Mouse (Mus musculus) left cerebral cortex, postnatal 25 days (tissue): ENCODE measurements around the gene Sdhb. TPM values are rescaled to one million over a fixed set of nuclear protein-coding genes. Genes with fewer than 3 reads are reported as not detected.

Experiments
- DNase-seq, 2 experiments: peaks; one replicate each; pipeline ENCODE4 v3.0.0; 2022; ENCODE audit warnings: low spot score in 2 of 2, mixed read lengths in 1 of 2
- intact Hi-C: fragments of 180-260 bp; cut with DNase I; formaldehyde crosslinking; loops from one replicate; pipeline ENCODE4 v1.15.1; 2025
- total RNA-seq, 2 experiments: library from RNA; stranded (reverse); gene quantifications; 2 replicates each; pipeline ENCODE4 v1.2.3; 2021

Sdhb gene
- total RNA-seq, 2 experiments from 2014 or later: 187 to 191 TPM

DNA sequence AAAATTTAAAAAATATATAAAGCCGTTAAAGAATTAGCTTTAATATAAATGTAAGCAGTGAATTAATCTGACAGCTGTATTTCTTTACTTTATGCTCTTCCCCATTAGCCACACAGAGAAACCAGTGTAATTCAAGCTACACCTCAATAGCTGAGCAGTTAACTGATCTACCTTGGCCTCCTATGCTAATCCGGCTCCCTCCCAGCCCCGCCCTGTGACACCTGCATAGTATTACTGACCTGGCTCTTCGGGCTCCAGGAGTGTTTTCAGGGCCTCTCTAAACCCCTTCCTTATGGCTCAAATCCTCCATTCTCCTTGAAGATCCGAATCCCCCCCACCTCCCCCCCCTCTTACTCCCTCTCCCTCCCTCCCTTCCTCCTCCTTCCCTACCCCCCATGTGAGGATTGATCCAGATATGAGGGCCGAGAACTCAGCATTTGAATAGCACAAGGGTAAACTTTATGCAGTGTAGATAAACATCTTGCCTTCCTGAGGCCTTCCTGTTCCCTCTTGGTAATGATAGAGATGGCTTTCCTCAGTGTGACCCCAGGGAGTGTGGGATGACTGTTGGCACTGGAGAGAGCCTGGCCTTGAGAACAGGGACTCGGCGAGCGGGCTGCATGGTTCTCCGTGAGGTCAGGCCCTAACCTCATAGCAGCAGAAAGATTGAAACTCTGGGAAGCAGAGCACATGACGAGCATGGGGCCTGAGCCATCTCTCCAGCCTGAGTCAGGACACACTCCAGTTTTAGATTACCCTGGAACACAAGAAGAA is 6.6 kb downstream of the Sdhb start:
- no peak for DNase-seq
- intact Hi-C loops: no loop called here

DNA sequence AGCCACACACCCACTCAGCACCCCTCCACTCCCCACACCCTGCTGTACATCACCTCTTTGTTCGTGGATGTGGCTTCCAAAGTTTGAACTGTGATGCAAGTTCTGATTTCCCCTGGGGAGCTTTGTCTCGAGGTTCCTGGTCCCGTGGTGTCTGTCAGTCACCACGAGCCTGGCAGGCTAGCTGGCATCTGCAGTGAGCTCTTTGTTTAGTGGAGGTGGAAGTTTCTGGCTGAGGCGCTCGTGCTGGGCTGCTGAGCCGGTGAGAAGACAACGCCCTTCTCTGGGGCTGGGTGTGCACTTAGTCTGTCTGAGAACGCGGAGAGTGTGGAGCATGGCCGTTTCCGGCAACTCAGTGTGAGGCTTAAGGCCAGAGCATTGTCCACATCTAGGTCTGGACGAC is 10.7 kb downstream of the Sdhb start:
- intact Hi-C loops: no loop called here
- peak in 1 of 2 experiments; percentile 46 for DNase-seq

- no peak for DNase-seq
- intact Hi-C loops: no loop called here
Measured at GRCm38 (mm10) chr4:140974408-140974807, 13.4 kb downstream of the Sdhb start.

GRCm38 (mm10) chr4:140975356-140975755 is 14.4 kb downstream of the Sdhb start:
- DNase-seq: no peak
- intact Hi-C loops: no loop called here

GRCm38 (mm10) chr4:140977278-140977677 is 16.3 kb downstream of the Sdhb start:
- intact Hi-C loops: no loop called here
- no peak for DNase-seq

- intact Hi-C loops: no loop called here
- no peak for DNase-seq
Measured at GRCm38 (mm10) chr4:140977886-140978692, 17.1 kb downstream of the Sdhb start.

DNA sequence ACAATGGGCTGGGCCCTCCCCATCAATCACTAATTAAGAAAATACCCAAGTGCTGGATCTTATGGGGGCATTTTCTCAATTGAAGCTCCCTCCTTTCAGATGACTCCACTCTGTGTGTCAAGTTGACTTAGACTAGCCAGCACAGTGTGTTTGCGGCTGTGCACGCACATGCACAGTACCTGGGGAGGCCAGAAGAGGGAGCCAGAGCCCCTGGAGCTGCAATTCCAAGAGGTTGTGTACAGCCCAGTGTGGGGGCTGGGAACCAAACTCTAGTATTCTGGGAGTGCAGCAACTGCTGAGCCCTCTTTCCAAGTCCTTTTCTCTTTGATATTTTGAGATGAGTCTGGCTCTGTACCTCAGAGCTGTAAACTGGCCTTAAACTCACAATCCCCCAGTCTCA is 20.6 kb downstream of the Sdhb start:
- no peak for DNase-seq
- intact Hi-C loops: loop anchor here (5.0 kb wide), 1 partner anchor 51 kb away; no protein-coding TSS in a partner anchor

- DNase-seq: no peak
- intact Hi-C loops: loop anchor here (5.0 kb wide), 1 partner anchor 49 kb away; no protein-coding TSS in a partner anchor
Measured at GRCm38 (mm10) chr4:140982808-140983207, 21.8 kb downstream of the Sdhb start.

- intact Hi-C loops: loop anchor here (5.0 kb wide), 1 partner anchor 49 kb away; no protein-coding TSS in a partner anchor
- peak; percentile 41 to 68 for DNase-seq
Measured at GRCm38 (mm10) chr4:140983442-140983841, 22.4 kb downstream of the Sdhb start.

- intact Hi-C loops: loop anchor here (5.0 kb wide), 1 partner anchor 48 kb away; no protein-coding TSS in a partner anchor
- DNase-seq: no peak
Measured at GRCm38 (mm10) chr4:140984544-140984943, 23.5 kb downstream of the Sdhb start.

GRCm38 (mm10) chr4:140986024-140986710 is 25.2 kb downstream of the Sdhb start:
- intact Hi-C loops: no loop called here
- DNase-seq: no peak

DNA sequence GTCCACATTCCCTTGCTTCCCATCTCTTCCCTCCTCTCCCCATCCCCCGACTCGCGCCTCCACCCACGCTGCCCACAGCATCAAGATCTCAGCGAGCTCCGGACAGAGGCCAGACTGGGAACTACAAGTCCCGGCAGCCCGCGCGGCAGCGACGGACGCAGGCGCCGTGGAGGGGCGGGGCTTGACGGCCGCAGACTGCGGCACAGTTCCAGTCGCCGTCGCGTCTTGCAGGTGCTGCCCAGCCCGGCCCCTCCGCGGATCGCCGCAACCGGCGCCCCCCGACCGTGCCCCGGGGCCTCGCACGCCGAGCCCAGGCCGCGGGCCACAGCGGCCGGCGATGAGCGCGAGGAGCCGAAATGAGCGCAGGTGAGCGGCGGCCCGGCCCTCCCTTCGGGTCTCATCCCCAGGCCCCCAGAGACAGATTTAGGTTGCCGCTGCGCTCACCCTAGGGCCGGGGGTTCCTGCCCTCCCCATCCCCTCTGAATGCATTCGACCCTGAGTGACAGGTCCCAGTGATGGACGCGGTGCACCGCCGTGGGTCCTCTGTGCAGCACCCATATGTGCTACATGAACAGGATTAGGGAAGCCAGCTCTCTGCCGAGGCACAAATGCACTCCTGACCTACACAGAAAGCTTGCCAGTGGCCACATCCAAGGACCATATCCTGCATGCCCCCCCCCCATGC is 25.9 kb downstream of the Sdhb start, which contains the start of gene Atp13a2:
Gene Atp13a2, plus strand, starts transcription at position 163 of the 685 bp plus-strand sequence.
- intact Hi-C loops: no loop called here
- DNase-seq: peak; percentile 96

GRCm38 (mm10) chr4:140987476-140987875 is 26.5 kb downstream of the Sdhb start:
- intact Hi-C loops: no loop called here

DNA sequence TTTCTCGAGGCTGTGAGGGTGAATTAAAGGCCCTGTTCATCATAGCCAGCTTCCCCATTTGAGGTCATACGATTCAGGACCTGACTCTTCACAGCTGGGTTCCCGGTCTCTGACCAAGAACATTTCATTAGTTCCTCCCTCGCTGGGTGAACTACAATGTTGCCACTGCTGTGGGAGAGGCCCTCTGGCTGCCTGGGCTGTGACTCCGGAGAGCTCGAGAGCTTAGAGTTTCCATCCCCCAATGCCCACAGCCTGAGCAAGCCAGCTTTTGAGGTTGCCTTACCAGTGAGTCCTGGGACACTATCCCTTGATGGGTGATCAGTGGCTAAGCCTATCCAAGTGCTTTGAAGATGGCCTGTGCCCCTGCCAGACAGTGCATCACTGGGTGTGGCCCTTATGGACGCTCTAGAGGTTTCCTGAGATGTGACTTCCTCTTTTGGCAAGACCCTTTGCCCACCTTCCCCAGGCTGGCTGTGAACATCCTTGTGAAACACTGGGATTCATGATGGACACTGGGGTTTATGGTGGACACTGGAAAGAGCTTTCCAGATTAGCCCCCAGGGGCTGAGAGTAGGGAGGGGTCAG is 27.8 kb downstream of the Sdhb start:
- no peak for DNase-seq
- intact Hi-C loops: no loop called here

More at GRCm38 (mm10) chr4:140987476-140987875, 26.5 kb downstream of the Sdhb start:
- DNase-seq: no peak

DNA sequence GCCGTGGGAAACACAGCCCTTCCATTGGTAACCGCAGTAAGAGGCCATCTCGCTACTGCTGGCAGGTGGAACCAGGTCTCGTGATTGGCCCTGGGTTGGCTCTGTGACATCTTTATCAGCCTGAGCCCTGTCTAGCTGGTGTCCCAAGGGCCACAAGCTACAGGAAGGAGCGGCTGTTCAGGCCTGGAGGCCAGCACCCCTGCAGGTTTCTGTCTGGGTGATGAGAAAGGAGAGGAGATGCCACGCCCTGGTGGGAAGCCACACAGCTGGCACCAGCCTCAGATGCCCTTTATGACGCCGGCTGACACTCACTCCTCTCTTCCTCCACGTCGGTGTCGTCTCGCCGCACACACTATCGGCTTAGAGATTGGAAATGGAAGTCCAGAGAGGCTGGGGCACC is 28.4 kb downstream of the Sdhb start:
- intact Hi-C loops: no loop called here
- no peak for DNase-seq

- intact Hi-C loops: no loop called here
- DNase-seq: no peak
Measured at GRCm38 (mm10) chr4:140992215-140992614, 31.2 kb downstream of the Sdhb start.

DNA sequence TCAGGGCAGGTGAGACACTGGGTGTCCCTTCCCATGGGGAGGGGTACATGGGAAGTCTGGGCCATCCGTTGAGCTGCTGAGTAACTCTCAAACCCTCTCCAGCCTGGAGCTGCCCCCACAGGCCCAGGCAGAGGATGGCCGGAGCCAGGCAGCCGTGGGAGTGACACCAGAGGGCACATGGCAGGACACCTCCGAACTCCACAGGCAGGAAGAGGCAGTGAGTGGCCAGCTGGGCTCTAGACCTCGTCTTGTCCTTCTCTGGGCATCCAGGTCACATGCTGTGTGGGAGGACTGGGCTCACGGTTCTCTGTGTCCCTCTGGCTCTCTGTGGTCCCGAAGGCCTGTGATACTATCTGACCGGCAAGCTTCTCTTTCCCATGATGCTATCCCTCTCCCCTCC is 32.8 kb downstream of the Sdhb start:
- no peak for DNase-seq
- intact Hi-C loops: no loop called here

- intact Hi-C loops: no loop called here
Measured at GRCm38 (mm10) chr4:140995811-140996210, 34.8 kb downstream of the Sdhb start.

DNA sequence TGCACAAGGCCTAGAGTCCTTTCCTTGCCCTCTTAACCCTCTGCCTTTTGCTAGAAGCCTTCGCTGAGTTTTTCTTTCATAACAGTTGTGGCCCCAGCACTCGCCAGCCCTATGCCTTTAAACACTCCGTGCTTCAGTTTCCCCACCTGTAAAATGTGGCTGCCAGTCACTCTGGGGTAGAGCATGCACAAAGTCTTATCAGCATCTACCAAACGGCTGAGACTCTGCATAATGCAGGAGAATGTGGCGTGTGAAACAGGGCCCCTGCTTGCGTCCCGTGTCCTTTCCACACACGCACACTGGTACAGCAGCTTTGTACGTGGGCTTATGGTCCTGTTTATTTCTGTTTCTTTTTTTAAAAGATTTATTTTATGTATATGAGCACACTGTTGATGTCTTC is 35.8 kb downstream of the Sdhb start:
- intact Hi-C loops: no loop called here
- no peak for DNase-seq

More at GRCm38 (mm10) chr4:140995811-140996210, 34.8 kb downstream of the Sdhb start:
- no peak for DNase-seq
